Mouse (Mus musculus) midbrain, embryonic 11.5 days (tissue): ENCODE measurements at regions not wholly inside any gene's neighbourhood (a gene's known extent, or its start where the extent isn't known, plus 50 kb on each side); places are given as distances from the start of the nearest gene placed in this dataset.
"Not testable (repeated sequence)": the region's sequence is repeated elsewhere in the genome, so short reads cannot be mapped to it uniquely, and the experiment has no call there.

Experiments
- ATAC-seq: fragments of 200-750 bp; cut with Nextera tagmentation; 2 replicates; pipeline ENCODE4 v1.8.0; 2017; ENCODE audit warnings: moderate TSS enrichment, moderate library complexity; ENCODE audit not compliant: low FRiP score
- DNase-seq: peaks from one replicate; pipeline ENCODE4 v3.0.0; 2015; ENCODE audit warnings: low spot score; ENCODE audit errors: missing footprints
- H3K27ac ChIP-seq: fragments of 300-500 bp; sonication (generic); 2 replicates; pipeline ENCODE4 v1.5.1; 2014; ENCODE audit warnings: low read depth, low read length
- H3K27me3 ChIP-seq: fragments of 300-500 bp; sonication (generic); 2 replicates; pipeline ENCODE4 v1.6.1; 2014; ENCODE audit warnings: mild to moderate bottlenecking, low read length, moderate library complexity, mixed read lengths; ENCODE audit not compliant: control insufficient read depth, insufficient read depth
- H3K36me3 ChIP-seq: fragments of 300-500 bp; sonication (generic); 2 replicates; pipeline ENCODE4 v1.6.1; 2014; ENCODE audit warnings: mild to moderate bottlenecking, low read length, moderate library complexity, mixed read lengths; ENCODE audit not compliant: control insufficient read depth, insufficient read depth
- H3K4me1 ChIP-seq: fragments of 300-500 bp; sonication (generic); 2 replicates; pipeline ENCODE4 v1.6.1; 2014; ENCODE audit warnings: low read length; ENCODE audit not compliant: control insufficient read depth, insufficient read depth
- H3K4me2 ChIP-seq: fragments of 300-500 bp; sonication (generic); 2 replicates; pipeline ENCODE4 v1.6.1; 2014; ENCODE audit warnings: mild to moderate bottlenecking, moderate library complexity
- H3K4me3 ChIP-seq: fragments of 300-500 bp; sonication (generic); 2 replicates; pipeline ENCODE4 v1.5.1; 2014; ENCODE audit warnings: low read depth, low read length
- H3K9ac ChIP-seq: fragments of 300-500 bp; sonication (generic); 2 replicates; pipeline ENCODE4 v1.6.1; 2014; ENCODE audit warnings: low read length
- H3K9me3 ChIP-seq: fragments of 300-500 bp; sonication (generic); 2 replicates; pipeline ENCODE4 v1.6.1; 2016; ENCODE audit warnings: low read length; ENCODE audit not compliant: control insufficient read depth
- WGBS: fragments of 180-500 bp; shearing (Covaris S2); extraction: QIAGEN DNeasy Blood & Tissue Kit; methylation state at CpG from one replicate; pipeline ENCODE4 v1.1.7; 2014; 5-methylcytosine and 5-hydroxymethylcytosine counted together

DNA sequence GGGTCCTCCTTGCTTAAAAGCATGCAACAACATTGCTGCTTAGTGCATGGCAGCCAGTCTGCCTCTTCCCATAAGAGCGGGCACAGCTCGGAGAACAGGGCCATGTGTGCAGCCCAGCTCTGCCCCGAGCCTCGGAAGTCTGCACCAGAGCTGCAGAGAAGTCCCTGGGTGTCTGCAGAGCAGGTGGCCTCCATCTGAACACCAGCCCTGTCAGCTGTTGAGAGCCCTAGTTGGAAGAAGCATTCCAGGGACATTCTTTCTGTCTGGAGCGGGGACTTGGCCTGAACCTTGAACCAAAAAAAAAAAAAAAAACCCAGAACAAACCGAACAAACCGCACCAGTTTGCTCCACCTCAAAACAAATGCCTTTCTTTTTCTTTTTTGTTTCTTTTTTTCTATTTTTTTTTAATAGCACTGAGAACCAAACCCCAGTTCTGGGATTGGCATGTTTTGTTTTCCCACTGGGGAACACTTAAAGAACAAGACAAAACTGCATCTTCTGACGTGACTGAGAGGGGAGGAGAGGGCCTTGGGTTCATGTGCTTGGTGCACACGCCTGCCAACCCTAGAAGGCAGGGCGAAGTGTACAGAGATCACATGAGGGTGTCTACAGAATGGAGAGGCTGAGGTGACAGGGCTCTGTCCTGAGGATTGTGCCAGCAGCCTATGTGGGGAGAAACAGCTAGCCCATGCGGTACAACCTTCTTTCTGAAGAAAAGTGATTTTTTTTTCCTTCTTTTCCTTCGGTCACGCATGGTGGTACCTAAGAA is 106.8 kb downstream of the Bod1 start:
- Histone ChIP-seq H3K4me2 (no peak overlapping the region), H3K27me3 (no peaks in the 10 kb centered on the region), H3K4me1 (no peaks in the 10 kb centered on the region), H3K9ac (no peak overlapping the region), H3K9me3 (no peaks in the 10 kb centered on the region), H3K27ac (no peak overlapping the region), H3K36me3 (no peaks in the 10 kb centered on the region), H3K4me3 (no peak overlapping the region)
- 85% methylated on average over 13 of the region's 13 CpGs for WGBS
- ATAC-seq (no peak), DNase-seq (no peak)

GRCm38 (mm10) chr11:31563826-31564741 is 107.6 kb downstream of the Bod1 start:
- Histone ChIP-seq H3K9me3 (no peaks in the 10 kb centered on the region), H3K4me1 (no peaks in the 10 kb centered on the region), H3K36me3 (no peaks in the 10 kb centered on the region), H3K9ac (no peak overlapping the region), H3K4me3 (no peak overlapping the region), H3K27ac (no peak overlapping the region), H3K4me2 (no peak overlapping the region), H3K27me3 (no peaks in the 10 kb centered on the region)
- 81% methylated on average over 10 of the region's 10 CpGs for WGBS
- ATAC-seq (no peak), DNase-seq (no peak)

DNA sequence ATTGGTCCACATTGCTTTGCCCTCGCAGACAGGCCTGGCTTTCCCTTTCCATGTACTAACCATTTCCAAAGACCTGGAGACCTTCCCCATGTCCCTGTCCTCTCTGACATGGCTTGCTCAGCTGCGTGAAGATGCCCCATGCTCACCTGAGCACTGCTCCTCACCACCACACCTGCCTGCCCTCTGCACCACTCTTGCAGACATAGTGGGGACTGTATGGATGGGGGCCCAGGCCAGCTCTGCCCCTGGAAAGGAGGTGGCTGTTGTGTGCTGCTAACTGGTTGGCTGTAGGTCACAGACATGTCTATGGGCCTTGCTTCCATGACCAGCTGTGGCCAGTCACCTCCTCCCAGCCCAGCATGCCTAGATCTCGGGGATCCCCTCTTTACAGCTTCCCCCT is 108.7 kb downstream of the Bod1 start:
- H3K36me3 ChIP-seq = no peaks in the 10 kb centered on the region
- H3K27me3 ChIP-seq = no peaks in the 10 kb centered on the region
- H3K9me3 ChIP-seq = no peaks in the 10 kb centered on the region
- H3K4me3 ChIP-seq = no peak overlapping the region
- 82% methylated on average over 3 of the region's 3 CpGs for WGBS
- ATAC-seq (no peak), DNase-seq (no peak)
- H3K4me2 ChIP-seq = no peak overlapping the region
- H3K4me1 ChIP-seq = no peaks in the 10 kb centered on the region
- no peak overlapping the region for H3K27ac ChIP-seq
- no peak overlapping the region for H3K9ac ChIP-seq

- ATAC-seq (no peak), DNase-seq (no peak)
- H3K4me2 ChIP-seq = no peak overlapping the region
- no peak overlapping the region for H3K4me3 ChIP-seq
- H3K4me1 ChIP-seq = no peaks in the 10 kb centered on the region
- H3K9me3 ChIP-seq = no peaks in the 10 kb centered on the region
- no peaks in the 10 kb centered on the region for H3K27me3 ChIP-seq
- H3K9ac ChIP-seq = no peak overlapping the region
- 81% methylated on average over 10 of the region's 10 CpGs for WGBS
- no peaks in the 10 kb centered on the region for H3K36me3 ChIP-seq
- no peak overlapping the region for H3K27ac ChIP-seq
Observed at GRCm38 (mm10) chr11:31560775-31561174, 110.9 kb downstream of the Bod1 start.

- DNase-seq (no peak), ATAC-seq (no peak)
- Histone ChIP-seq H3K9ac (no peak overlapping the region), H3K4me3 (no peak overlapping the region), H3K36me3 (no peaks in the 10 kb centered on the region), H3K4me1 (no peaks in the 10 kb centered on the region), H3K4me2 (no peak overlapping the region), H3K9me3 (no peaks in the 10 kb centered on the region), H3K27me3 (no peaks in the 10 kb centered on the region), H3K27ac (no peak overlapping the region)
- 84% methylated on average over 4 of the region's 4 CpGs for WGBS
Observed at GRCm38 (mm10) chr11:31555042-31555441, 116.6 kb downstream of the Bod1 start.

DNA sequence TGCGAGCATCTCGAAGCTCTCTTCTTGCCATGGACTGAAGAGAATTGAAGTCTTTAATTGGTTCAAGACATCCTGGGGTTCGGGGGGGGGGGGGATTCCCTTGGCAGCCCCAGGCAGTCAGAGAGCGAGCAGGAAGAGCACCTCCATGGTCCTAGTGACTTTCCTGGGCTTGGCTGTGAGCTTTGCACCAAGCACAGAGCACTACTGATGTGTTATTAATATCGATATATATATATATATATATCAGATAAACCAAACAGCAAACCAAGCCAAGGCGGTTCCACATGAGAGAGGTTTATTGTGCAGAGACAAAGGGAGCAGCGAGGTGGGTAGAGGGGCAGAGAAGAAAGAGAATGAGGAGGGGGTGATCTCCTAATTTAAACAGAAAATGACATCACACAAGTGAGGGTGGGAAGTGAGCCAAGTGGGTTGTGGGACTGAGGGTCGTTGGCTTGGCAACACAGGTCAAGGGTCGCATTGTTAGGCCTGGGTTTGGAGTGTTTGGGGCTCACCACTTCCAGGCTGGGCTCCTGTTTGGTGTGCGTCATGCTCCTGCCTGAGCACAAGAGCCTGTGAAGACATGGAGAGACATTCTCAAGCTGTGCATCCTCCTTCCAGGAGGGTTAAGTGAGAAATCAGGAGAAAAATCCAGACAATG is 119.9 kb downstream of the Bod1 start:
- no peak overlapping the region for H3K9ac ChIP-seq
- no peak overlapping the region for H3K4me3 ChIP-seq
- no peaks in the 10 kb centered on the region for H3K36me3 ChIP-seq
- no peaks in the 10 kb centered on the region for H3K9me3 ChIP-seq
- H3K4me1 ChIP-seq = no peaks in the 10 kb centered on the region
- DNase-seq = no peak
- ATAC-seq = peak; percentile 64; the same call in 1 of the 2 replicates
- no peaks in the 10 kb centered on the region for H3K27me3 ChIP-seq
- 46% methylated on average over 10 of the region's 10 CpGs for WGBS
- no peak overlapping the region for H3K4me2 ChIP-seq
- no peak overlapping the region for H3K27ac ChIP-seq

- no peak for DNase-seq
- 66% methylated on average over 6 of the region's 6 CpGs for WGBS
- Histone ChIP-seq H3K9ac (no peak overlapping the region), H3K36me3 (no peaks in the 10 kb centered on the region), H3K9me3 (no peaks in the 10 kb centered on the region), H3K4me3 (no peak overlapping the region), H3K27ac (no peak overlapping the region), H3K27me3 (no peaks in the 10 kb centered on the region), H3K4me1 (no peaks in the 10 kb centered on the region), H3K4me2 (no peak overlapping the region)
- ATAC-seq = peak; percentile 50; the same call in 1 of the 2 replicates
Observed at GRCm38 (mm10) chr11:31550747-31551613, 120.7 kb downstream of the Bod1 start.

DNA sequence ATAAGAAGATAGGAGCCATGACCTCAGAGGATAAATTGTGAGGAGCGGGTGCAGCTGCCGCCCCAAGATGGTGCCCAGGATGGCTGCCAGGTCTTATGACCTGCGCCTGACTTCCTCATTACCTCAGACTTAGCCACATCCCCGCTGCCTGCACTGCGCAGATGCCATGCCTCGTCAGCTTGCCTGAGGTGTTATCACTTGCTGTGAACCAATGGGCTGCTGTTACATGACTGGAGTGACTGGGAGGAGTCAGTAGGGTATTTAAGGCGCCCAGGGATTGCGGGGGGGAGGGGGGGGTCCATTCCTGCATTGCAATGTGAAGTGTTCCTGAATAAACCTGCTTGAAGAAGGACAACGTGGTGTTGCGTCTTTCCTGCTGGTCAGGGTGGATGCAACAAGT is 126.2 kb downstream of the Bod1 start:
- not testable (repeated sequence) for H3K9ac ChIP-seq, DNase-seq, H3K4me1 ChIP-seq, H3K27ac ChIP-seq, H3K27me3 ChIP-seq, H3K36me3 ChIP-seq, H3K4me2 ChIP-seq, H3K9me3 ChIP-seq, ATAC-seq, H3K4me3 ChIP-seq
- 88% methylated on average over 10 of the region's 10 CpGs for WGBS
